Mouse (Mus musculus): ENCODE results near the gene Esrrg.

Gene Esrrg

DNA sequence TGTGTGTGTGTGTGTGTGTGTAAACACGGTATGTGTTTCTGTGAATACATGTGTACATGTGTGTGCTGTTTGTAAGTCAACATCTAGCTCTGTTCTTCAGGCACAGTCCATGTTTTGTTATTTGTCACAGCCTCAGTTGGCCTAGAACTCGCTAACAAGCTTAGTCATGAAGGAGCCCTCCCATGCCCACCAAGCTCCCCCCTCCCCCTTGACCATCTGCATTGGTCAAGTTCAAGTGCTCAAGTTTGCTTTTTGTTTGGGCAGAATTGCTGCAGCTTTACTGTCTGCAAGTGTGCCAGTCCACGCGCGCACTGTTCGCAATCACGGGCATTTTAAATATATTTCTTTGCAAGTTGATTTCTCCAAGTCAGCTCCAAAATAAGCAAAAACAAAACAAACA lies 298.8 kb downstream of the Esrrg start:
- DNase-seq (ENCODE audit: low read depth, low spot score) = no peak

- DNase-seq (ENCODE audit: low read depth, low spot score) = no peak
Measured at GRCm38 (mm10) chr1:187907871-187908270, 299.3 kb downstream of the Esrrg start.

DNA sequence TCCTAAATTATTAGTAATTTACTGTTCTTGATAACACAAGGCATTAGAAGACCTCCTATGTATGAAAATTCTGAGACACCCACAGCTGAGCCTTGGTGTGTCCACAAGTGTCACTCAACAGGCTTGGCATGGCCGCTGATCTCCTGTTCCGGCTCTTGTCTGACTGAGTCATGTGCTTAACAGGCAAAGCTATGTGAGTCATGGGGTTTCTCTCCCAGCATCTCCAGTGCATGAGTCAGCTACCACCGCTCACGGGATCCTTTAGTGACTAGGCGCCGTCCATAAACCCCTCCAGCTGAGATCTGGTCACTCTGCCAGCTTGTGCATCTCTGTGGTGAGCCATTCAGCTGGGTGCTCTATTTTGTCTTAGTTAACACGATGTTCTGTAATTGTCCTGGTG lies 302.1 kb downstream of the Esrrg start:
- DNase-seq (ENCODE audit: low read depth, low spot score) = no peak

DNA sequence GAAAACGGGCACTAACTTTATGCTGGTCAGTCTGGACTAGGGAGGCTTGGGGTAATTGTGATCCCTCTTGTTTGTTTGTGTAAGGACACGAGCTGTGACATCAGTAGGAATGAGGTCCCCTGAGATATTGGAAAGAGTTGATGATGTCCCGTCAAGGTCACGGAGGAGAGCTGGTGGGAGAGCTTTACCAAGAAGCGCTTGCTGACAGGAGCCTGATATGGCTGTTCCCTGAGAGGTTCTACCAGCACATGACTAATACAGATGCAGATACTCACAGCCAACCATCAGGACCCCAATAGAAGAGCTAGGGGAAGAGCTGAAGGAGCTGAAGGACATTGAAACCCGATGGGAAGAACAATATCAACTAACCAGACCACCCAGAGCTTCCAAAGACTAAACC lies 302.6 kb downstream of the Esrrg start:
- no peak for DNase-seq (ENCODE audit: low read depth, low spot score)

- DNase-seq (ENCODE audit: low read depth, low spot score) = no peak
Measured at GRCm38 (mm10) chr1:187918303-187918702, 309.7 kb downstream of the Esrrg start.

DNA sequence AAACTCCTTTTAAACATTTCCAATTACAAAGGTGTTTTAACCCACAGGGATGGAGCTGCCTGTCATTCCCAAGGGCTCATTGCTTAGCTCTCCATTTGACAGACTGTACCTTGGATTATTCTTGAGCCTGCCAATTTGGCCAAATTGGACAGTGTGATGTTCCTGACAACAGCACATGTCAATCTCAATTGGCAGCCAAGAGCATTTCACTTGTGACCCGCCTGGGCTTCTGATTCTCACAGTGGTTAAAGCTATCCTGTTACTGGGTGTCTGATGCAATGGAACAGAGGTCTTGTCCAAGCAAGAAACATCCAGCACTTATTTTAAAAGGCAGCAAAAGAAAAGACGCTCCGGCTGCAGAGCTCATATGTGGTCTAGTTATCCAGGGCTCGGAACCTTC lies 310.3 kb downstream of the Esrrg start:
- no peak for DNase-seq (ENCODE audit: low read depth, low spot score)

GRCm38 (mm10) chr1:187920156-187920777 lies 311.7 kb downstream of the Esrrg start:
- no peak for DNase-seq (ENCODE audit: low read depth, low spot score)

- DNase-seq (ENCODE audit: low read depth, low spot score) = no peak
Measured at GRCm38 (mm10) chr1:187931146-187931545, 322.6 kb downstream of the Esrrg start.

- DNase-seq (ENCODE audit: low read depth, low spot score) = no peak
Measured at GRCm38 (mm10) chr1:187938652-187939051, 330.1 kb downstream of the Esrrg start.

GRCm38 (mm10) chr1:187939078-187939477 lies 330.5 kb downstream of the Esrrg start:
- no peak for DNase-seq (ENCODE audit: low read depth, low spot score)

GRCm38 (mm10) chr1:187951506-187951905 lies 342.9 kb downstream of the Esrrg start:
- no peak for DNase-seq (ENCODE audit: low read depth, low spot score)

DNA sequence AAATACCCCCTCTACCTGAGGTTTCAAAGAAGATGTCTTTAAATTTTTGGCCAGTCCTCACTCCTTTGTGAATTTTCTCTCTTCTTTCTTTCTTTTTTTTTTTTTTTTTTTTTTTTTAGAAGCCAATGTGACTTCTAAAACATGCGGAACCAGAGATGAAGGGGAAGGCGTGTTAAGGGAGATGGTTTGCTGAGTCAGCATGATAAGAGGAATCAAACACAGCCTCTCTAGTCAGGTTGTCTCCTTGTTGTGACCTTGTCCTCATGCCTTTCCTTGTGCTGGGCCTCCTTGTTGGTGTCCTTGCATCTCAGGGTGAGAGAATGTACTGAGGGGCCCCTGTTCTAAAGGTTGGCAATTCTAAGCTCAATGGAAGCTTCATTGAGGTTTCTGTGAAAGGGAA lies 348.1 kb downstream of the Esrrg start:
- DNase-seq (ENCODE audit: low read depth, low spot score) = no peak

DNA sequence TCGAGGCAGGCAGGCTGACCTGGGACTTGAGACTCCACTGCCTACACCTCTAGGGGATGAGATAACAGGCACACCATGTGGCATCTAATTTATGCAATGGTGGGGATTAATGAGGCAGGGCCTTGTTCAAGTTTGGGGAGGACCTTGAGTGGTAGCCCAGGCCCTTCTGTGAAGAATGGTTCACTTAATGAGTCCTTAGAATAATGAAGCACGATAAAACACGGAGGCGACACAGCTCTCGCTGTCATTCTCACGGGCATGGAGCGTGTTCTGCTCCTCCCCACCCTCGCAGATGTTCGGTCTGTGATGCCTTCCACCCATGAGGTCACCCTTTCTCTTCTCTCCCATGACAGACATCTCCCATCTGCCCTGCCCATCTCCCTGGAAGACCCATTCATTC lies 350.6 kb downstream of the Esrrg start:
- no peak for DNase-seq (ENCODE audit: low read depth, low spot score)

- no peak for DNase-seq (ENCODE audit: low read depth, low spot score)
Measured at GRCm38 (mm10) chr1:187961452-187961851, 352.9 kb downstream of the Esrrg start.

GRCm38 (mm10) chr1:187964829-187965760 lies 356.5 kb downstream of the Esrrg start:
- no peak for DNase-seq (ENCODE audit: low read depth, low spot score)

DNA sequence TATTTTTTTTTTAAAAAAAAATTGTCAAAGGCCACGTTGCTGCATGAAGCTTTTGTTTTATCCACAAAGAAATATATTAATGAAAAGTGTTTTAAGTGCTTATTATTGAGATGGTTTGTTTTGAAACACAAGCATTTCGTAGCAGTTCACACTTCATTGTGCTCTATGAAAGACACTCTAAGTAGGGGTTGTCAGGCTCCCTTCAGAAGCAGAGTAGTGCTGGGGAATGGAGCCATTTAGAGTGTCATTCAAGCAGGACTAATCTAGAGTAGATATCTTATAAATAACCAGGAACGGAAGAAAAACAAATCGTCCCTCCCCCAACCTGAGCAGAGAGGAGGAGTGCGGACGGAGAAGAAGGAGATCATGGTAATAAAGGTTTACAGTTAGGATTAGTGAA lies 357.3 kb downstream of the Esrrg start:
- no peak for DNase-seq (ENCODE audit: low read depth, low spot score)

DNA sequence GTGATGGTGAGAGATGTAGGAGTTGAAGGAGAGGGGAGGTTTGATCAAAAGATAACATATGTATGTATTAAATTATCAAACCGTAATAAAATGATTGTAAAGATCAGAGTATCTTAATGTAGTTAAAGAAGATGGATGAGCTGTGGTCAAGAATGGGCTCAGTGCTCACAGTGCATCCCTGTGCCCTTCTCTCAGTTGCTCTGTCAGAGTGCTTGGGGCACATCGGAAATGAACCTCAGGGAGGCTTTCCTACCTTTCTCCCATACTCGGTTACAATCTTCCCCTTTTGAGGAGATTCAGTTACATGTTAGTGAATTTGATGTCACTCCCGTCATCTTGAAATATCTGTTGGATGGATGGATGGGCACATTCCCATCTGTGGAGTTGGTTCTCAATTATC lies 359.8 kb downstream of the Esrrg start:
- DNase-seq (ENCODE audit: low read depth, low spot score) = no peak

DNA sequence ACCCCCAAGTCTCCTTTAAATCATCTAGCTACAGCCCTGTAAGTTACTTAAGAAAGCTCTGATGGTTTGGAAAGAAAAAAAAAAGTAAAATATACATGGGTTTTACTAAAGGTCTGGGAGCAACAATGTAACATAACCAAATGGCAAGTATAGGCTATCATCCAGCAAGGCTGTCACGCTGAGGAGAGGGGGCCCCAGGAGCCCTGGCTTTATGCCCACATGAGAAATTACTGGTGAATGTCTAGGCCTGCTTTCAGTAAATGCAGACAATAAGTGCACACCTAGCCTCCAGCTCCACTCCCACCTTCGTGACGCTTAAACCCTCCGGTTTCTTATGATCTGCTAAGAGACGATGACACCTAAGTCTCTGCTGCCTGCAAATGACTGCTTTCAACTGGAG lies 360.9 kb downstream of the Esrrg start:
- DNase-seq (ENCODE audit: low read depth, low spot score) = no peak

DNA sequence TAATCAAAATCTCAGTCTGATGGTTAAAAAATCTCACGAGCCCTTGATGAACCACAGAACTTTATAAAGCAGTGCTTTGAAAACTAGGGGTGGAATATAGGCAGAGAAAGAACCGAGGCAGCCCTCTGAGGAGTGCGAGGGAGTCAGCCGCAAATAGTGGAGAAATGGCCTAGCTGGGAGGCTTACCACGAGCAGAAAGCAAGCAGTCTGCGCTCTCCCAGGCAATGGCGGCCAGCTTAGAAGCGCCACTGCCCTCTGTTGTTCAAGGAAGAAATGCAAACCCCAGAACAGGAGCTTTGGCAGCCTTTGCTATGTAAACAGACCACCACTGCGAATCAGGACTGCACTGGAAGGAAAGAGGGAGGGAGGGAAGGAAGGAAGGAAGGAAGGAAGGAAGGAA lies 365.8 kb downstream of the Esrrg start:
- DNase-seq (ENCODE audit: low read depth, low spot score) = no peak

DNA sequence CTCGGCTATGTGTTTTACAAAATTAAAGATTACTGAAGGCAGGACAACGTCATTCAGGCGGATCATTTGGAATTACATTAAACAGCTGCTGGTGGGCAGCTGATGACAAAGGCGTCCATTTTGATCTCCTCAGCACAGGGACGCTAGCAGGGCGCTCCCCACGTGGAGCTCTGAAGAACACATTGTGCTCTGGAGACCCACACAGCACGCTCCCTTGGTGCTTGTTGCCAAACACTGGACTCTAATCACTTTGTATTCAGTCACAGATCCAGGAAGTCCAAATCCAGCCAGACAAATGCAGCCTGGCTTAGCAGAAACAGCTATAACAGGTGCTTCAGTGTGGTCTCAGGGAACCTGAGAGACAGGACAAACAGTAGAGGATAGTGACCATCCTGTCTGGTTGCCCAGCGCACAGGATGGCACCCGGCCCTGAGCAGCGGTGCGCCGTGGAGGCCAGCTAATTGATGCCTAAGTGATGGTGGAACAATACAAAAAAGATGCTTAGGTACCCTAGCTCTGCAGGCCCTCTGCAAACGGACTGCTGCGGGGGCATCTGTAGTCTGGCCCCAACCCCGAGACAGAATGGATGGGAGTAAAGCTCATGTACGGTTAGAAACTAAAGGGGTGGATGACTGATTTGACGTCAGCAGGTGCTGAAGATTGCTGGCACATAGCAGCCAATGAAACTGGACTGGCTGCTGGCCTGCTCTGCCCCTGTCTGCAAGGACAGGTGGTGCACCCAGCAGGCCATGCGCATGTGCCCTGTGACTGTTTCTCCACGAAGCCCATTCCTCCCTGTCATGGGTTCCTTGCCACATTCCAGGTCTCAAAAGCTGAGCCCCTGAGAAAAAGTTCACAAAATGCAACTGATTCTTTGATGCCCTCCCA lies 367.1 kb downstream of the Esrrg start:
- no peak for DNase-seq (ENCODE audit: low read depth, low spot score)

DNA sequence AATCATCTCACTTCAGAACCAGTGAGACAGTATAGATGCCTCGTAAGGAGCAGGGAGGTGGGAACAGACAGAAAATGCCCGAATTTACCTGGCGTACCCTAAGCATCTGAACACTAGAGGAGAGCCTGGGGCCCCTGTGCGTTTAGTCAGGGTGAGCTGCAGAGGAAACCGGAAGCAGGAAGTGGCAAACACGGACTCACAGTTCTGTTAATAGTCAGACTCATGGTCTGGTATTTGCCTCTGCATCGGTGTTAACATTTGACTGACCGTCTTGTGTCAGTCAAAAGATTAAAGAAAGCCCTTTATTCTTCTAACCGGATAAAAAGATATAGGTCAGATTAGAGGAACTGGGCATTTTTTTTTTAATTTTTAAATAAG lies 367.8 kb downstream of the Esrrg start:
- DNase-seq (ENCODE audit: low read depth, low spot score) = no peak

- no peak for DNase-seq (ENCODE audit: low read depth, low spot score)
Measured at GRCm38 (mm10) chr1:187981028-187981427, 372.4 kb downstream of the Esrrg start.
